Mouse (Mus musculus): Measurements from ENCODE around the gene Tmem9.

The Tmem9 gene

GRCm38 (mm10) chr1:136032961-136033360 lies 25.0 kb downstream of the Tmem9 start:
- DNase-seq: no peak

GRCm38 (mm10) chr1:136038746-136039538 lies 31.0 kb downstream of the Tmem9 start:
- no peak for DNase-seq

GRCm38 (mm10) chr1:136040452-136040851 lies 32.5 kb downstream of the Tmem9 start:
- no peak for DNase-seq

- no peak for DNase-seq
These were observed 32.9 kb downstream of the Tmem9 start for GRCm38 (mm10) chr1:136040874-136041273.

GRCm38 (mm10) chr1:136045774-136046173 lies 37.8 kb downstream of the Tmem9 start:
- DNase-seq: peak; percentile 54

GRCm38 (mm10) chr1:136047432-136047831 lies 39.5 kb downstream of the Tmem9 start:
- no peak for DNase-seq

GRCm38 (mm10) chr1:136047894-136048293 lies 39.9 kb downstream of the Tmem9 start:
- no peak for DNase-seq

- no peak for DNase-seq
These were observed 42.5 kb downstream of the Tmem9 start, which contains the start of gene Ascl5 for GRCm38 (mm10) chr1:136050312-136051012. TSS of gene Ascl5 (plus strand) at chr1:136050804.

- DNase-seq: no peak
These were observed 43.0 kb downstream of the Tmem9 start for GRCm38 (mm10) chr1:136051013-136051315.

- peak; percentile 67 for DNase-seq
These were observed 43.5 kb downstream of the Tmem9 start for GRCm38 (mm10) chr1:136051465-136051864.

- DNase-seq: no peak
These were observed 44.6 kb downstream of the Tmem9 start, which contains the start of gene Cacna1s for GRCm38 (mm10) chr1:136052547-136052946. TSS of gene Cacna1s (plus strand) at chr1:136052750.

- DNase-seq: no peak
These were observed 47.8 kb downstream of the Tmem9 start for GRCm38 (mm10) chr1:136055771-136056170.

- DNase-seq: no peak
These were observed 50.6 kb downstream of the Tmem9 start for GRCm38 (mm10) chr1:136058594-136058993.

- DNase-seq: peak; percentile 81
These were observed 53.3 kb downstream of the Tmem9 start for GRCm38 (mm10) chr1:136061041-136061789.

GRCm38 (mm10) chr1:136061790-136062141 lies 53.8 kb downstream of the Tmem9 start:
- no peak for DNase-seq

GRCm38 (mm10) chr1:136063991-136064390 lies 56.0 kb downstream of the Tmem9 start:
- DNase-seq: no peak

GRCm38 (mm10) chr1:136066621-136067020 lies 58.7 kb downstream of the Tmem9 start:
- DNase-seq: no peak

- no peak for DNase-seq
These were observed 59.6 kb downstream of the Tmem9 start for GRCm38 (mm10) chr1:136067579-136067978.

- peak; percentile 51 for DNase-seq
These were observed 68.1 kb downstream of the Tmem9 start for GRCm38 (mm10) chr1:136076086-136076485.

- no peak for DNase-seq
These were observed 69.7 kb downstream of the Tmem9 start for GRCm38 (mm10) chr1:136077656-136078055.

- DNase-seq: no peak
These were observed 73.2 kb downstream of the Tmem9 start for GRCm38 (mm10) chr1:136081161-136081560.

Measured in cerebellum, adult 8-10 months (tissue).